Mouse (Mus musculus) cerebellum, postnatal 36 days (tissue): ENCODE measurements around the gene Gm26558.

Source experiments
- DNase-seq, 2 experiments: peaks; one replicate each; pipeline ENCODE4 v3.0.0; 2021 to 2022; ENCODE audit warnings: mixed read lengths in 2 of 2

Gm26558 gene

DNA sequence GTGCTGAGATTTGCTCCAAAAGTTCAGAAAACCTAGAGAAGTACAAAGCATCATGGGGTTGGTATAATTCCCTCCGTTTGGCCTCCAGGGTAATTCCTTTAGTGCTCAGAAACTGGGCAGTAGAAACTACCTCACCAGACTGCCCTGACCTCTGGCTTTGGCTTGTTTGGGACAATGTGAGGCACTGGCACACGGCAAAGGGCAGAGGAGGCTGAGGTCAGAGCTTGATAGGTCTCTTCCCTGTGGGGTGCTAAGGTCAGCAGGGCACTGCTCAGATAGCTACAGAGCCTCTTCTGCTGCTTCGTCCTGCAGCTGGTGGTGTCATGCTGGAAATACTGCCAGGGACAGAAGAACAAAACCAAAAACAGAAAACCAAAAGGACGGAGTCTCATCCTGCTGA is 14.2 kb downstream of the Gm26558 start:
- no peak for DNase-seq

DNA sequence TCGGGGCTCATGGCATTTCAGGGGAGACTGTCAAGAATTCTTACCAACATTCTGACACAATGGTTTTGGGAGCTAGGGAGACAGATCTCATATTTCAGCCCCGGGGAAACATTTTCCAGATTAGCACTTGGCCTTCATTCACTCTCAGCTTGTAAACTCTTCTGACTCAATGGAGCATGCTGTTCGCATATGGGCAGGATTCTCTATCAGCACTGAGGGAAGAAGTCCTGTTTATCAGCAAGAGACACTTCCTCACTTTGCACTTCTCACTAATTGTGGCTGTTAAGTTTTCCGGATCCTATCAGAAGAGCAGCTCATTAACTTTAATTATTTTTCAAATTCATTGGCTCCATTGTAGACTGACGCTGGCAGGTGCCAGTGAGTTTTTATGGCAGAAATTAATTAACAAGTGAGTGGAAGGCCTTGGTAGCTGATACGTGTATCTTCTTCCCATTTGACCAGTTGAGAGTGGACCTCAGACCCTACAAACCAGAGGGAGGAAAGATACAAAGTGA is 16.6 kb downstream of the Gm26558 start:
- no peak for DNase-seq

DNA sequence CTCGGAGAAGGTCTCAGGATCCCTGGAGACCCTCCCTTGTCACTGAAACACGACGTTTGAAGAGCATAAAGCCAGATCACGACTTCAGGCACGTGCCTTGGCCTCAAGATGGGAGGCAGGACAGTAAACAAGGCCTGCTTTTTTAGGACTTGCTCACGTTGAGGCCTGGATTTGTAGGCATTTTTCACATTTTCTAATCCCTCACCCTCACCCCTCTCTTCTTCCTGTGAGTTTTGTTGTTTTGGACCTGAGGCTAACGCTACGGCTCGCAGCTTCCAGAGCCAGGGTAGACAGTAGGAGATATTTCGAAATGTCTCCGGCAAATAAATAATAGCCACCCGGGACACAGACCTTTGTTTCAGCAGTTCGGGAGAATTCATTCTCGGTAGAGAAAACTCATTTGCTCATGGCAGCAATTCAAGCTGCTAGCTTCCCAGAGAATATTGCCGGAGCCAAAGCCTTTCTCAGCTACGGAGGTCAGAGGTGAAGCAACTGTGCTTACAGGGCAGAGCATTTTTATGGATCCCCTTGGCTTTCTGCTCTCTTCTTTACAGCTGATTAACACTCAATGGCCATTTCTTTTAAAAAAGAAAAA is 18.8 kb downstream of the Gm26558 start:
- DNase-seq = no peak

DNA sequence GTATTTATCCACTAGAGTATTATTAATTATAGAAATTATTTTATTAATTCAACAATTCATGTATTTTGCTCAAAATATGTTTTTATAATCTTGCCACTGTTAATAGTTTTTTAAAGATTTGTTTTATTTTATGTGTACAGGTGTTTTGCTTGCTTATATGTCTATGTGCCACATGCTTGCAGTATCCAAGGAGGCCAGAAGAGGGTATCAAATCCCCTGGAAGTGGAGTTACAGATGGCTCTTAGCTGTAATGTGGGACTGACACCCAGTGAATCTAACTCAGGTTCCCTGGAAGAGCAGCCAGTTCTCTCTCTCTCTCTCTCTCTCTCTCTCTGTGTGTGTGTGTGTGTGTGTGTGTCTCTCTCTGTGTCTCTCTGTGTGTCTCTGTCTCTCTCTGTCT is 20.9 kb downstream of the Gm26558 start:
- no peak for DNase-seq

DNA sequence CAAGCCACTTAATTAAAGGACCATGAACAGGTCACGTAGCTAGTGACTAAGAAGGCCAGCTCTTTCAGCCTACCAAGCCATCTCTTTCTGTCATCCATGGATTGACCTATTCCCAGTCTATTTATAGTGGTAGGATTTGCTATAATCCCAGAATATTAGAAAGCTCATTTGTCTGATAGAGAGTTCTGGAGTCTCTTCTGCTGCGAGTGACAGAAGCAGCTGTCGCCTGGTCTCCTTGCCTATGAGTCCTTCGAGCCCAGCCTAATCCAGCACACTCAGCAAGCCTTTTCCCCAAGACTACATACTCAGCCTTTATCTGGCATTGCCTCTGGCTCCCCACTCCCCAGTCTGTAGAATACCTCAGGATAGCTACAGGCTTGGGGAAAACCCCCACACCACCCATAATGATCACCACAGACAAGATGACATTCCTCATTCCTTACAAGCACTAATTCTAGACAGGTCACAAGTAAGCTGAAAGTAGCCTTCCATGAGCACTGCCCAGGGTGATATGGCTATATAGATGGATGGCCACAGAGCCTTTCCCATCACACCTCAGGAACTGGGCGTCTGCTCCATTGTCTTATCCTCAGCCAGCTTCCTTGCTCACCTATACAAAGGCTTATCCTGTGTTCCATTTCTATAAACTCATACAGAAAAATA is 27.7 kb downstream of the Gm26558 start:
- no peak for DNase-seq

DNA sequence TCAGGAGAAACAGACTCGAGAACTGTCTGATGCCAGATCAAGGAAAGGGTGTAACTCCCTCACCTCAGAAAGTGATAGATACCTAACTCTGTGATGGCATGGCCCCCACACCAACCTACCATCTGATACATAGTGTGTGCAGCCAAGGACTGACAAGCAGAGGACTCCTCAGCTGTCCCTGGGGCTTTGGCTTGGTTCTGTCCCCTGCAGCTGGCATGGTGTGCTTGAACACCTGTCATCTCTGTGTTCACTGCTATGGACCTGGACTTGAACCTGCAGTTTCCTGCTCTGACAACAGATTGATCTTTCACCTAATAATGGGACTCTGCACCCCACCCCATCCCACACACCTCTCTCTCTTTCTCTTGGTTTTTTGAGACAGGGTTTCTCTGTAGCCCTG is 29.5 kb downstream of the Gm26558 start:
- no peak for DNase-seq

DNA sequence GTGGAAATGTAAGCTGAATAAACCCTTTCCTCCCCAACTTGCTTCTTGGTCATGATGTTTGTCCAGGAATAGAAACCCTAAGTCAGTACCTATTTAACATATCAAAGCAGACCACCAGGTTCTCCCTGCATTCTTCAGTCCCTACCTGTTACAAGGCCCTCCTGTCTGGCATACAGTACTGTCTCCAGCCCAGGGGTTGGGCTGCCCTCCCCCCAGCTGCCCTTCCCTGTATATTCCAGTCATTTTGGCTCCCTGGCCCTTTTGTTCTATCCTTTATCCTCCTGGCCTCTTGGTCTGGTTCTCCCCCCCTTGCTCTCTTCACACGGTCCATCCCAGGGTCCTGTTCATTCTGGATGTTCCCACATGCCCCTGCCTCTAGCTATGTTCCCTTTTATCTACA is 30.6 kb downstream of the Gm26558 start:
- no peak for DNase-seq

DNA sequence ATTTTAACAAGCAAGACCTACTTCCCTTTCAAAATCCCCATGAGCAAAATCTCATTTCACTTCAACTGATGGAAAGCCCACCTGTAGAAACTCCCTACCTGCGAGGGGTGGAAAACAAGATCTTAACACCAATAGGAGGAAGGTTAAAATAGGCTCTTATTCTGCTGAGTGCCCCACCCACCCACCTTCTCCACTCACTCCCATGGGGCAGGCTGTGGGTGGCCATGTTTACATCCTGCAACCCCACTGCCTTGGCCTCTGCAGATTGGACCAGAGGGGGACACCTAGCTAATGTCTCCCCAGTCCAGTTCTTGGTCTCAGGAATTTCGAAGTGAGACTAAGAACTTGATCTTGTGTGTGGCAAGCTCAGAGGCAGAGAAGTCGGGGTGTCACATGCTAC is 32.0 kb downstream of the Gm26558 start:
- no peak for DNase-seq

DNA sequence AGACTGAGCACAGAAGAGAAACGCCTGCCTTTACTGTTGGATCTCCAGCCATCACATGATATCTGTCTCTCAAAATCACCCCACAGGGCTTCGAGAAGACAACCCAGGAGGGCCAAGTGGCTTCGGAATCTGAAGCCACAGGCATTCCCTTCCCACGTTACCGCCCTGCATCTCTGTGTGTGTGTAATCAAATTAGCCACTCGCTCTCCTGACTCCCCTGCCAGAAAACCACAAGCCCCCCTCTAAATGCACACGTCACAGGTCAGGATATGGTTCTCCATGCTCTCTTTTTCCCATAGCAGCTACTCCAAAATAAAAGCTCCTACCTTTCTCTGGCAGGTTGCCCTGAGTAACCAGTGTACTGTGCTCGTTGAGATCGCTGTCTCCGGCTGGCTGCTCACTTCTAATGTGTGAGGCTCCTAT is 32.6 kb downstream of the Gm26558 start:
- DNase-seq = peak in 1 of 2 experiments; percentile 3

DNA sequence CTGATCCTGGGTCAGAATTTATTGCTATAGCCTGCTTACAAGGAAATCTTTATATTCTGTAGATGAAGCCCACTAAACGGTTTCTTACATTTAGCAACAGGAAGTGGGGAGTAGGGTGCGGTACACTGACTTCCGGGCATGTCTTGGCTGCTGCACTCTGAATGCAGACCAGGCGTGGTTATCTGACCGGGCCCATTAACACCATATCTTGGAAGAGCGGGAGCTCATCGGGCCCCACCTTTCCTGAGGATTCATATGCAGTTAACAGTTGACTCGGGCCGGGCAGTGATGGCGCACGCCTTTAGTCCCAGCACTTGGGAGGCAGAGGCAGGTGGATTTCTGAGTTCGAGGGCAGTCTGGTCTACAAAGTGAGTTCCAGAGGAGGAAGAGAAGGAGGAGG is 33.5 kb downstream of the Gm26558 start:
- DNase-seq = no peak

DNA sequence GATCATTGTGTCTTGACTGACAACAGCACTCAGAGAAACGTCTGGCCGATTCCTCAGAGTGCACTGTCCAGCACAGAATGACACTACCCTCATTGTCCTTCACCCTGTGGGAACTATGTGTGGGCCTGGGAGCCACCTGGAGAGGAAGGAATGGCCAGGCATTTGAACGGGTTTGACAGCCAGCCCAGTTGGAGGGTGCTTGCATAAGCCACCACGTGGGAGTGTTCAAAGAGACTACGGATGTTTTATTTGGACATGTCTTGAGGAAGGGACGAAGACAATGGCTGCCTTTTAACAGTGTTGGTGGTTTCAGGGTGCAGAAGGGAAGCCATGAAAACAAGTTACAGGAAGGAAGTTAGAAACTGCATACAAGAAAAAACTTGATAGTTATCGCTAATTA is 36.1 kb downstream of the Gm26558 start:
- DNase-seq = no peak

DNA sequence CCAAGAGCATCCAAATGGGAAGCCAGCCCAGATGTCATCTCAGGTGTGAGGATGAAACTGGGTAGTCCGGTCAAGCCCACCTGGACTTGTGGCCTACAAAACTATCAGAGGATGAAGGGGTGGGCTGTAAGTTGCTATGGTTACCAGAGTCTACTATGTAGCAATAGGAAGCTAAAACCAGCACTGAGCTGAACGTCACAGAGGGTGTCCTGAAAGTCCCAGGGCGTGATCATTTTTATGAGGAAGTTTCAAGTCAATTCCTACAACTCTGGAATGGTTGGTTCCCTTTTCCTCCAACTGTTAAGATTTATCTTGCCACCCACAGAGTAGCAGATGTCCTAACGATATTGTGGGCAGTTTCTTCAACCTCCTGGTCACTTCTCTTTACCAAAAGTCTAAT is 39.7 kb downstream of the Gm26558 start:
- no peak for DNase-seq

DNA sequence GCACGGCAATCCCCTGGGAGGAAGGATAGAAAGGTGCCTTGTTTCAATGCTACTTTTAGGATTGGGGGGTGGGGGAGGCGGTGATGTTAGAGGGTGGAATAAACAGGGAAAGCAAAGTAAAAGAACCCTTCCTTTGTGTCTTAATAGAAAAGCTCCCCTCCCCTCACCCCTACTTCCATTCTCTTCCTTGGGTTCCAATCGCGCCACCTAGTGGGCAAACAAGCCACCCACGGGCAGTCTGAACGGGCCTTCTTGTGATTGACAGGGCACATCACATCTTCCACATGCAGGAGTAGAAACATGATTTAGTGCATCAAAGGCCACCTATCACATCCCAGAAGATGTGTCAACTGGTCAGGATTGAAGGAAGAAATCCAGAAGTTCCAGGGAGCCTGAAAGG is 41.7 kb downstream of the Gm26558 start:
- DNase-seq = peak; percentile 14 to 29

DNA sequence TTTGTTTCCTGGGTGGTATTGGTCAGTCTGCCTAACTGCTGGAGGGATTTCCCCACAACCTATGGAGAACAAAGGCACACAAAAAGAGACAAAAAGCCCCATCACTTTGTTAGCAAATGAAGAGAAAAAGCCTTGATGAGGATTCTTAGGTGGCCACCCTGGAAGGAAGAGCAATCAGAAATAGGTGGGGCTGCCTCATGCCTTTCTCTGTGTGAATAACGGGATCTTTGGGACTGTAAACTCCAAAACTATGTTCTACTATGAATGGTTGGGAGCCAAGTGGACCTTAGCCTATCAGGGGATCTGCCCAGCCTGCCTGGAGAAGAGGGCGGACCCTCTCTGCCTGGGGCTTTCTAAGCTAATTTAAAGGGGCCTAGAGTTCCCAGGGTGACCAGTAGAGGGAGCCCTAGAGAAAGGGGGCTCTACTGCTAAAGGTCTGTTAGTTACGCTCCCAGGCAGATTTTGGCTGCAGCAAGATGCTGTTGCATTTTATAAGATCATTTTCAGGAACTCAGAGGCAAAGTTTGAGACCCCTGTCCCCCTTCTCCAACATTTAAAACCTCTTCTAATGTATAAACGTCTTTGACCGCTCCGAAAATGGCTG is 42.6 kb downstream of the Gm26558 start:
- DNase-seq = no peak

DNA sequence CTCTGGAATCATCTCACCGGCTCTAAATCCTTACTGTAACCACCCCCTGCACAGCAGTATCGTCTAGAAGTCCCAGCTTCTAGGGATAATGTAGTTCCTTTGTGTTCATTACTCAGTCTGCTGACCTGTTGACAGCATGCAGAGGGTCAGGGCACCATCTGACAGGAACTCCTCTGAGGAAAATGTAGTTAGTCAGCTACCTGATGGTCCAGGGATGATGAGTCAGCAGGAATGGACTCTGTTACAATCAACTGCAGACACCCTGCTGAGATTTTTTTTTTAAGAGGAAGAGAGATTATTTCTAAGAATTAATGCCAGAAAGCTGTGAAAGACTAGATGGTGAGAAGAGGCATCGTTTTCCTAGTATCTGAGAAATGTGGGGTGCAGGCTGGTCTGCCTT is 45.3 kb downstream of the Gm26558 start:
- DNase-seq = no peak

DNA sequence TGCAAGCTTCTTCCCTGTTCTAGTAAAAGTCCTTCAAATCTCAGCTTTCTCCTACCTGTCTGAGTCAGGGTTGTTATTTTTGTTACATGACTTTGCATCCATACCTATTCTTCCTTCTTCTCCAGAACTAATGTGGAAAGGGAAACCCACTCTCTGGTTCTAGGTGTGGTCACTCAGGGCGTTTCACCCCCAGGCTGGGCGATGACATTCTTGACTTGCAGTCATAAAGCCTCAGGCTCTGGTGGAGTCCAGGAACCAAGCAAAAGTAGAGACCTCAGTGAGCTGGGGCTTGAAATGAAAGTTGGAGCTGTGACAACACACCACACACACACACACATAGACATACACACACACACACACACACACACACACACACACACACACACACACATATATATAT is 45.8 kb downstream of the Gm26558 start:
- no peak for DNase-seq

DNA sequence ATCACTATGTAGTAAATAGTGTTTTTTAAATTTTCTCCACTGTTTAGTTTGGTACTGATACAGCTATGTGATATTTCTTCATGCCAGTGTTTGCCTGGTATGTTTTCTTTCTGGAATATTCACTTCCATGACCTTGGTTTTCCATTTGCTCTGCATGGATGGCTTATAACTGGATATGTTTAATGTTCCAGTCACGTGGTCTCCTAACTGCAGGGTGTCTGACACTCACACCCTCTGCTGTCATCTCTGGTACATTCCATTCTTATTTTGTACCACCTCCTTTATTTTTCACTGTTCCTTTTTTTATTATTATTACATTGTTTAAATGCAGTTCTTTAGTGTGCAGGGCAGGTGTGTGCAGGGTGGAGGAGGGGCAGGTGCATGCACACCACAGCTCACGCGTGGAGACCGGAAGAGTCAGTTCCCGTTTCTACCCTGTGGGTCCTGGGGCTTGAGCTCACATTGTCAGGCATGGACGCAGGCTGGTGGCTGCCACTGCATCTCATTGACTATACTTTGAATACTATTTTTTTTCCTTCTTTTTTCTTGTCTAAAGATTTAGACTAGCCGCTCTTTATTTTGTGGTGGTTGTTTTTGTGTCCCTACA is 47.1 kb downstream of the Gm26558 start:
- DNase-seq = no peak
